Mouse (Mus musculus) neural tube, embryonic 11.5 days (tissue): ENCODE data around the gene Tbck. TPM values are rescaled to one million over a fixed set of nuclear protein-coding genes. Genes with fewer than 3 reads are reported as not detected.
A peak's percentile ranks its signal among the peaks of the same experiment; 100 is the strongest.

ENCODE experiments used
- ATAC-seq: fragments of 200-750 bp; cut with Nextera tagmentation; 2 replicates; pipeline ENCODE4 v1.8.0; 2017; ENCODE audit warnings: moderate number of reproducible peaks, mild to moderate bottlenecking, moderate TSS enrichment, moderate library complexity; ENCODE audit not compliant: insufficient read depth, low FRiP score, low TSS enrichment
- DNase-seq: peaks from one replicate; pipeline ENCODE4 v3.0.0-alpha.2; 2015; ENCODE audit warnings: low spot score
- H3K27ac ChIP-seq: fragments of 300-500 bp; sonication (generic); 2 replicates; pipeline ENCODE4 v1.5.1; 2014; ENCODE audit warnings: low read depth, mild to moderate bottlenecking, low read length
- H3K27me3 ChIP-seq: fragments of 300-500 bp; sonication (generic); 2 replicates; pipeline ENCODE4 v1.6.1; 2014; ENCODE audit warnings: mild to moderate bottlenecking, low read length, mixed read lengths; ENCODE audit not compliant: control insufficient read depth, insufficient read depth
- H3K36me3 ChIP-seq: fragments of 300-500 bp; sonication (generic); 2 replicates; pipeline ENCODE4 v1.6.1; 2014; ENCODE audit warnings: mild to moderate bottlenecking, low read length, moderate library complexity, mixed read lengths; ENCODE audit not compliant: control insufficient read depth, insufficient read depth
- H3K4me1 ChIP-seq: fragments of 300-500 bp; sonication (generic); 2 replicates; pipeline ENCODE4 v1.6.1; 2014; ENCODE audit warnings: low read length, mixed read lengths; ENCODE audit not compliant: control insufficient read depth, insufficient read depth
- H3K4me2 ChIP-seq: fragments of 300-500 bp; sonication (generic); 2 replicates; pipeline ENCODE4 v1.6.1; 2014; ENCODE audit warnings: low read depth, mild to moderate bottlenecking, moderate library complexity
- H3K4me3 ChIP-seq: fragments of 300-500 bp; sonication (generic); 2 replicates; pipeline ENCODE4 v1.5.1; 2014; ENCODE audit warnings: low read depth, low read length
- H3K9ac ChIP-seq: fragments of 300-500 bp; sonication (generic); 2 replicates; pipeline ENCODE4 v1.6.1; 2014; ENCODE audit warnings: mild to moderate bottlenecking, low read length
- H3K9me3 ChIP-seq: fragments of 300-500 bp; sonication (generic); 2 replicates; pipeline ENCODE4 v1.6.1; 2016; ENCODE audit warnings: low read length; ENCODE audit not compliant: control insufficient read depth
- WGBS: fragments of 180-500 bp; shearing (Covaris S2); extraction: QIAGEN DNeasy Blood & Tissue Kit; methylation state at CpG from one replicate; pipeline ENCODE4 v1.1.7; 2014; 5-methylcytosine and 5-hydroxymethylcytosine counted together
- polyA plus RNA-seq: library from polyadenylated mRNA; unstranded; fragments of >200 nt; fragmentation: Nextera tagmentation; extraction: Ambion mirVana; gene quantifications from 2 replicates; pipeline ENCODE4 v1.2.1, GENCODE M21; 2014

Tbck gene
- polyA plus RNA-seq, 1 experiment from 2014 or later = 23.5 TPM

DNA sequence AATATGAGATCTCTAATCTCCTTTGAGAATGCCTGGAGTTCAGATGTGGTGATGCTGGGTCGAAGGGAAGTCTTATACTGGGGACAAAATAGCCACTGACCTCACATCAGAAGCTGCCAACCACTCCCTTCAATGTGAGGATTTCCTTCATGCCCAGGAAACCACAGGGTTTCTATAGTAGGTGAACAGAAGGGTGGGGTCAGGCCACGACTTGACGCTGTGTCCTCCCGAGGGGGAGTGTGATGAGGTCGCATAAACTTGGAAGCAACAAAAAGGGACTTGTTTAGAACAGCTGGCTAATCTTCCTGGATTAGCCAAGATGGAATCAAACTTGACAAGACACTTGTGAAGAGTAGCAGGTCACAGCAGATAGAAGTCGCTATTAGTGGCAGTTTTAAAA, 189.3 kb downstream of the Tbck start:
- Histone ChIP-seq H3K27ac (no peak overlapping the region), H3K9me3 (no peaks in the 10 kb centered on the region), H3K4me1 (no peaks in the 10 kb centered on the region), H3K4me3 (no peak overlapping the region), H3K27me3 (no peaks in the 10 kb centered on the region), H3K36me3 (no peaks in the 10 kb centered on the region), H3K9ac (no peak overlapping the region), H3K4me2 (no peak overlapping the region)
- ATAC-seq = no peak
- DNase-seq = no peak
- 67% methylated on average over 6 of the region's 6 CpGs for WGBS

GRCm38 (mm10) chr3:132876011-132876708, 192.2 kb downstream of the Tbck start:
- Histone ChIP-seq H3K4me2 (no peak overlapping the region), H3K9me3 (no peaks in the 10 kb centered on the region), H3K27ac (no peak overlapping the region), H3K4me1 (no peaks in the 10 kb centered on the region), H3K36me3 (no peaks in the 10 kb centered on the region), H3K27me3 (no peaks in the 10 kb centered on the region), H3K9ac (no peak overlapping the region), H3K4me3 (no peak overlapping the region)
- ATAC-seq = no peak
- 71% methylated on average over 14 of the region's 14 CpGs for WGBS
- no peak for DNase-seq

DNA sequence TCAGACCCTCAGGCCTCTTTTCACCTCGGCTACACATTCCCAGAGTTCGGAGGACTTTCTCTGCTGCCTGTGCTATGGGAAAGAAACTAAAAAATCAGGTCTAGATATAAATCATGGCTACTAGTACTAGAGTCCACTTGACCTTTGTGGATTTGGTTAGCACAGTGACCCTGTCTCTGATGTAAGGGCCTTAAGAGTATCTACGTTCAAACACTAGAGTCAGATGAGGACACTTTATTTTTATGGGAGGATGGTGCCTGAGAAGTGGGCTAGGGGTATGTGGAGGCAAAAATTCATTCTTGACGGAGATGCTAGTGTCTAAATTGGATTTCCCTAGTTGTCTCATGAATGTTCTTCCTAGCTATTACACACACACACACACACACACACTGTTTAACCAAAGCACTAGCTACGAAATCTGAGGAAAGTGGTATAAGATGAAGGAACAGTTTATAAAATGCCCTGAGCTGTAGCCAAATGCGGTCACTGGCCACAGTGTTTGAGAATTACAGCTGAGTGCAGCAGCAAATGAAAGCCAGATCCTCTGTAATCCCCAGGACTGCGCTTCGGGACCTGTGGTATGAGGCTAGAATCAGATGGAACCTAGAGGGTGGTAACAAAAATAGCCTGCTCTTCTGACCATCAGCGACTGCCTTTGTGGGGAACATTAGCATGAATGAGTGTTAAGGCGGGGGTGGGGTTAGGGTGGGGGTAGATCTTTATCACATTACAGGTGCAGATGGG, 193.2 kb downstream of the Tbck start:
- ATAC-seq (no peak), DNase-seq (peak; percentile 8)
- Histone ChIP-seq H3K9ac (no peak overlapping the region), H3K4me2 (no peak overlapping the region), H3K27ac (no peak overlapping the region), H3K36me3 (no peaks in the 10 kb centered on the region), H3K4me3 (no peak overlapping the region), H3K27me3 (no peaks in the 10 kb centered on the region), H3K9me3 (no peaks in the 10 kb centered on the region), H3K4me1 (no peaks in the 10 kb centered on the region)
- WGBS = 76% methylated on average over 10 of the region's 10 CpGs

GRCm38 (mm10) chr3:132880361-132880760, 196.4 kb downstream of the Tbck start:
- 89% methylated on average over 3 of the region's 3 CpGs for WGBS
- Histone ChIP-seq H3K9me3 (no peaks in the 10 kb centered on the region), H3K27me3 (no peaks in the 10 kb centered on the region), H3K36me3 (no peaks in the 10 kb centered on the region), H3K9ac (no peak overlapping the region), H3K4me1 (no peaks in the 10 kb centered on the region), H3K4me2 (no peak overlapping the region), H3K27ac (no peak overlapping the region), H3K4me3 (no peak overlapping the region)
- ATAC-seq = no peak
- DNase-seq = no peak

GRCm38 (mm10) chr3:132880826-132881225, 196.9 kb downstream of the Tbck start:
- Histone ChIP-seq H3K4me1 (no peaks in the 10 kb centered on the region), H3K4me3 (no peak overlapping the region), H3K9me3 (no peaks in the 10 kb centered on the region), H3K9ac (no peak overlapping the region), H3K4me2 (no peak overlapping the region), H3K27ac (no peak overlapping the region), H3K36me3 (no peaks in the 10 kb centered on the region), H3K27me3 (no peaks in the 10 kb centered on the region)
- DNase-seq (no peak), ATAC-seq (no peak)
- WGBS = 78% methylated on average over 9 of the region's 9 CpGs

DNA sequence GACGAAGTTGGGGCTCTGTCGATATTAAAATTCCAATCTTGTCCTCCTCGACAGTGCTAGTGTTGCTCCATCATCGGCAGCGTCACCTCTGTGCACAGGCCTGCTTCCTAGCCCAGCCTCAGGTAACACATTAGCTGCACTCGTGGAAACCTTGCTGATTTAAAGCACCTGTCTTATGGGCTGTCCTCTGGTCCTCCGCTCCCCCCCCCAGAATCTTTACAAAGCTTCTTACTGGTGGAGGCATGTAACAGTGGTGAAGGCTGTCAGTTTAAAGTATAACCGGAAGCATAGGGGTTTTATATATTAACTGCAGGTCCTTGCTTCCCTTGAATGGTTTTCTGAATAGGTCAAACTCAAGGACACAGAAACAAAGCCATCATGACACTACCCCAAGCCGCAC, 199.3 kb downstream of the Tbck start:
- no peak overlapping the region for H3K4me2 ChIP-seq
- H3K36me3 ChIP-seq = no peaks in the 10 kb centered on the region
- no peak overlapping the region for H3K9ac ChIP-seq
- DNase-seq = no peak
- H3K4me1 ChIP-seq = no peaks in the 10 kb centered on the region
- no peaks in the 10 kb centered on the region for H3K27me3 ChIP-seq
- no peaks in the 10 kb centered on the region for H3K9me3 ChIP-seq
- no peak for ATAC-seq
- 95% methylated on average over 9 of the region's 9 CpGs for WGBS
- no peak overlapping the region for H3K27ac ChIP-seq
- H3K4me3 ChIP-seq = no peak overlapping the region

DNA sequence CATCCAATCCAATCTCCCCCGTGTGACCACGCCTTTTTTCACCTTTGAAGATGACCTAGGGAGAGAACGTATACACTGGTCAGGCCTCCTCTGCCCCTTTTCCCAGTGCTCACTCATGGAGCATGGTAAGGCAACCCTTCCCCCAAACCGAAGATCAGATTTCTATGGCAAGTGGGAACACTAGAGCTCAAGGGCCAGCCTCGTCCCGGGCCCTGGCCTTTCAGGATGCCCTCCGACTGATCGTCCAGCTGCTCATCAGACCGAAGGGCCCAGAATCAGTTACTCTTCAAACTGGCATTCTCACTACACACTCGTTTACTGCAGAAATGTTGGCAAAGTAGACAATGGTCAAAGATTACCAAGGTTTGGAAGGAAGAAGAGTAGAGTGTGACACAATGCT, 200.5 kb downstream of the Tbck start:
- H3K9ac ChIP-seq = no peak overlapping the region
- no peak overlapping the region for H3K27ac ChIP-seq
- ATAC-seq (no peak), DNase-seq (no peak)
- WGBS = 84% methylated on average over 10 of the region's 10 CpGs
- no peaks in the 10 kb centered on the region for H3K9me3 ChIP-seq
- H3K4me2 ChIP-seq = no peak overlapping the region
- H3K4me1 ChIP-seq = no peaks in the 10 kb centered on the region
- H3K36me3 ChIP-seq = no peaks in the 10 kb centered on the region
- H3K27me3 ChIP-seq = no peaks in the 10 kb centered on the region
- H3K4me3 ChIP-seq = no peak overlapping the region

DNA sequence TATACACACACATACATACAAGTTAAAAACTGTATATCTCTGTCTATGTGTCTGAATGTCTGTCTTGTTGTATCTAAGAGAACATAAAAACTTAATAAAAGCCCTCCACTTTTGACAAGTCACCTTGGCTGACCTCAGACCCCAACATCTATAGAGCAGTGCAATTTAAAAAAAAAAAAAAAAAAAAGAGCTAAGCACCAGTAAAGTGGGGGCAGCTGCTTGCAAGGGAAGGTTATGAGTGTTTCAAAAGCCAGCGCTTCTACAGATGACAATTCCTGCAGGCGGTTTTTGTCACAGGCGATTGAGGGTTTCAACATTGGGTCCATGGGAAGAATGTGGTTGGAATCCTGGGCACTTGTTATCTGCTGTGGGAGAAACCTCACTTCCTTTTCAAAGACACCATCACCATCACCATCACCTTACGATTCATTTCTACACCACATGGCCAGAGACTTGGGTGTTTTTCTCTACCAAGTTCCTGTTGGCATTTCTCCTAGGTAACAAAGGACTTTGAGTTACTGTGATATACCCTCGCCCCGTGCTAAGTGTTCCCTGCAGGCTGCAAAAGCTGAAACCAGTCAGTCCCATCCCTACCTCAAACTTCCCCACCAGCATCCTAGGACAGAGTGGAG, 202.6 kb downstream of the Tbck start:
- Histone ChIP-seq H3K9ac (no peak overlapping the region), H3K27me3 (no peaks in the 10 kb centered on the region), H3K36me3 (no peaks in the 10 kb centered on the region), H3K9me3 (no peaks in the 10 kb centered on the region), H3K4me3 (no peak overlapping the region), H3K4me2 (no peak overlapping the region), H3K4me1 (no peaks in the 10 kb centered on the region), H3K27ac (no peak overlapping the region)
- ATAC-seq (no peak), DNase-seq (no peak)
- WGBS = 94% methylated on average over 6 of the region's 6 CpGs
